Mouse (Mus musculus) kidney, postnatal 0 days (tissue): Measurements from ENCODE around the gene Yju2. TPM values are rescaled to one million over a fixed set of nuclear protein-coding genes. Genes with fewer than 3 reads are reported as not detected.

Experiments used
- ATAC-seq: fragments of 200-750 bp; cut with Nextera tagmentation; replicated peaks from 2 replicates; pipeline ENCODE4 v1.8.0; 2017; ENCODE audit warnings: low read depth, moderate number of reproducible peaks, moderate TSS enrichment, moderate library complexity; ENCODE audit not compliant: low FRiP score
- DNase-seq: peaks from one replicate; pipeline ENCODE4 v3.0.0-alpha.2; 2016; ENCODE audit warnings: low spot score
- H3K27ac ChIP-seq: fragments of 300-500 bp; sonication (generic); 2 replicates; pipeline ENCODE4 v1.5.1; 2014; ENCODE audit warnings: mild to moderate bottlenecking
- H3K27me3 ChIP-seq: fragments of 300-500 bp; sonication (generic); 2 replicates; pipeline ENCODE4 v1.6.1; 2014; ENCODE audit warnings: low read length, mixed read lengths; ENCODE audit not compliant: insufficient read depth
- H3K36me3 ChIP-seq: fragments of 300-500 bp; sonication (generic); 2 replicates; pipeline ENCODE4 v1.6.1; 2014; ENCODE audit warnings: low read length, mixed read lengths; ENCODE audit not compliant: insufficient read depth
- H3K4me1 ChIP-seq: fragments of 300-500 bp; sonication (generic); replicated peaks from 2 replicates; pipeline ENCODE4 v1.6.1; 2014; ENCODE audit warnings: antibody characterized with exemption, low read length, mixed read lengths; ENCODE audit not compliant: insufficient read depth
- H3K4me2 ChIP-seq: fragments of 300-500 bp; sonication (generic); 2 replicates; pipeline ENCODE4 v1.6.1; 2014; ENCODE audit warnings: mild to moderate bottlenecking, low read length, moderate library complexity, mixed read lengths
- H3K4me3 ChIP-seq: fragments of 300-500 bp; sonication (generic); replicated peaks from 2 replicates; pipeline ENCODE4 v1.5.1; 2014; ENCODE audit warnings: low read depth, low read length
- H3K9ac ChIP-seq: fragments of 300-500 bp; sonication (generic); 2 replicates; pipeline ENCODE4 v1.6.1; 2014; ENCODE audit warnings: low read depth, low read length
- H3K9me3 ChIP-seq: fragments of 300-500 bp; sonication (generic); replicated peaks from 2 replicates; pipeline ENCODE4 v1.6.1; 2016; ENCODE audit warnings: low read length, inconsistent platforms, mixed read lengths
- CTCF ChIP-seq: IDR thresholded peaks from 2 replicates; pipeline ENCODE4 v1.5.1; 2016; ENCODE audit warnings: antibody characterized with exemption, low read depth, mild to moderate bottlenecking, moderate library complexity
- WGBS: fragments of 180-500 bp; shearing (Covaris S2); extraction: QIAGEN DNeasy Blood & Tissue Kit; methylation state at CpG from one replicate; pipeline ENCODE4 v1.1.7; 2014; 5-methylcytosine and 5-hydroxymethylcytosine counted together
- polyA plus RNA-seq: library from polyadenylated mRNA; unstranded; fragments of >200 nt; fragmentation: Nextera tagmentation; extraction: Ambion mirVana; gene quantifications from 2 replicates; pipeline ENCODE4 v1.2.1, GENCODE M21; 2015

Gene Yju2
- polyA plus RNA-seq, 1 experiment from 2014 or later: 21.1 TPM

DNA sequence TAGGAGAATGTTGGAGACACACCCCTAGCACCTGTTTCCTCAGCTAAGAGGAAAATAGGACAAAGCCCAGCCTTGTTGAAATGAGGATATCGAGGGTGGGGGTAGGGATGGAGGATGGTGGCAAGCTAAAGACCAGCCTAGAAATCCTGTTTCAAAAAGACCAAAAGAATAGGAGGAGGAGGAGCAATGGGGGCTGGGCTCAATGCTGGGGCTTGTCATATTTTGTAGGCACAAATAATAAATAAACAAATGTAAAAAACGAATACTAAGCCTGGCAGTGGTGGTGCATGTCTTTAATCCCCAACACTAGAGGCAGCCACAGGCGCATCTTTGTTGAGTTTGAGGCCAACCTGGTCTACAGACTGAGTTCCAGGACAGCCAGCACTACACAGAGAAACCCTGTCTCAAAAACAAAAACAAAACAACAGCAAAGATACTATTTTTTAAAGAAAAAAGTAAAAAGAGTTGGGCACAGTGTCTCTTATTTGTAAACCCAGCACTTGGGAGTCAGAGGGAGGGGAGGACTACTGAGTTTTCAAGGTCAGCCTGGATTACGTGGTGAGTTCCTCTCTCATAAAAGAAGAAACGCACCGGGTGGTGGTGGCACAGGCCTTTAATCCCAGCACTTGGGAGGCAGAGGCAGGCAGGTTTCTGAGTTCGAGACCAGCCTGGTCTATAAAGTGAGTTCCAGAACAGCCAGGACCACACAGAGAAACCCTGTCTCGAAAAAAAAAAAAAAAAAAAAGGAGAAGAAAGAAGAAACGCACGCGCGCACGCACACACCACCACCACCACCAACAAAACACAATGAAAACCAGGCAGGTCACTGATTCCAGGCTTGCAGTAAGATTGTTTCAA lies 944 bp upstream of the Yju2 start:
- Histone ChIP-seq H3K4me2 (peak overlapping the region; percentile 58), H3K27ac (peak overlapping the region; percentile 96)
- ATAC-seq: no peak

DNA sequence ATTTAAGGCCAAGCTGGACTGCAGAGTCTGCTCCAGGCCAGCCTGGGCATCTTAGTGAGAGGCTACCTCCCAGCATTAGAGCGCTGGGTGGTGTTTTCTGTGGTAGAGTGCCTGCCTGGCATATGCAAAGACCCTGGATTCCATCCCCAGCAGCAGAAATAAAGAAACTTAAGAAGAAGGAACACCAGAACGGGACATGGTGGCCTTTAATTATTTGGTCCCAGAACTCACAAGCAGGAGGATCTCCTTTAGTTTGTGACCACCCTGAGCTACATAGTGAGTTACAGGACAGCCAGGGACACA lies 364 bp upstream of the Yju2 start:
- peak overlapping the region; percentile 58 for H3K4me2 ChIP-seq
- H3K9me3 ChIP-seq: no peaks in the 10 kb centered on the region
- H3K36me3 ChIP-seq: 0 out of 2 replicates have a peak, but pooled peaks cover under 1% of the 10 kb centered on the region
- H3K27ac ChIP-seq: peak overlapping the region; percentile 96
- WGBS: 43% methylated on average over 2 of the region's 2 CpGs
- H3K9ac ChIP-seq: peak overlapping the region; percentile 46; the same call in 1 of the 2 replicates
- TF ChIP-seq CTCF: no peak
- H3K4me3 ChIP-seq: peak overlapping the region; percentile 47
- DNase-seq: no peak
- H3K4me1 ChIP-seq: peaks cover 10% of the 10 kb centered on the region
- no peak for ATAC-seq
- no peaks in the 10 kb centered on the region for H3K27me3 ChIP-seq

More for the DNA sequence above, 944 bp upstream of the Yju2 start:
- H3K27me3 ChIP-seq: no peaks in the 10 kb centered on the region
- peak overlapping the region; percentile 46; the same call in 1 of the 2 replicates for H3K9ac ChIP-seq
- no peak for TF ChIP-seq CTCF
- H3K36me3 ChIP-seq: no peaks in the 10 kb centered on the region
- H3K4me3 ChIP-seq: peak overlapping the region; percentile 47
- DNase-seq: no peak
- peaks cover 10% of the 10 kb centered on the region for H3K4me1 ChIP-seq
- 79% methylated on average over 13 of the region's 13 CpGs for WGBS
- no peaks in the 10 kb centered on the region for H3K9me3 ChIP-seq

DNA sequence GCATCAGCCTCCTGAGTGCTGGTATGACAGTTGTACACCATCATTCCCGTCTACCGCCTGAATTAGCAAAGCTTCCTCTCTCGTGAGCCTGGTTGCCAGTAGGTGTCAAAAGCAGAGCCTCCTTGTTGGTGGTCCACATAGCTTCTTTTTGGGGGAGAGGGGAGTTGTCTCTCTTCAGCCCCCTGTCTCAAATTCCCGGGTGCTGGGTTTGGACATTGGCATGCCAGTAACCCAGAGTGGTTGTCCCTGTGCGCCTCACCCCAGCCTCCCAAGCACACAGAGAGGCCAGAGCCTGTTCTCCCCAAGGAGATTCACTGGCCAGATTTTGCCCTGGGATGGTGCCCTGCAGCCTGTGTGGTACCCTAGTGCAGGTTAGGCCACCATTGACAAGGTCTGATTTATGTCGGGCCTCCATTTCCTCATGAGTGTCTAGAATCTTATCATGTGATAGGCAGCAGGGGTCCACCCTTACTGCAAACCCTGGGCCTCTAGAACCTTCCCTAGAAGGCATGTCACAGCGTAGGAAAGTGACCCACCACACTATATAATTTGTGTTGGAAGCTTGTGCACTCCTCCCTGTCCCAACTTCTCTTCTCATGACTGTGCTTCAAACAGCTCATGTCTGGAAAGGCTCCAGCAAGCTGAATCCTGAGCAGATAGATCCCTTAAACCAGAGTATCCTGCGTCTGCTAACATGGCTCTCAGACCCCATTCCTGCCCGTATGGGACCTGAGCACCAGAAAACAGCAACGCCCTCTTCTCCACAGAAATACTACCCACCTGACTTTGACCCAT lies 1.2 kb downstream of the Yju2 start:
- 75% methylated on average over 10 of the region's 10 CpGs for WGBS
- Histone ChIP-seq H3K4me3 (peak overlapping the region; percentile 47), H3K9me3 (no peaks in the 10 kb centered on the region), H3K27me3 (no peaks in the 10 kb centered on the region), H3K27ac (peak overlapping the region; percentile 19; the same call in 1 of the 2 replicates), H3K9ac (peak overlapping the region; percentile 49; the same call in 1 of the 2 replicates), H3K4me1 (peaks cover 10% of the 10 kb centered on the region), H3K4me2 (peak overlapping the region; percentile 58), H3K36me3 (0 out of 2 replicates have a peak, but pooled peaks cover 6% of the 10 kb centered on the region)
- no peak for ATAC-seq
- no peak for TF ChIP-seq CTCF
- DNase-seq: no peak

DNA sequence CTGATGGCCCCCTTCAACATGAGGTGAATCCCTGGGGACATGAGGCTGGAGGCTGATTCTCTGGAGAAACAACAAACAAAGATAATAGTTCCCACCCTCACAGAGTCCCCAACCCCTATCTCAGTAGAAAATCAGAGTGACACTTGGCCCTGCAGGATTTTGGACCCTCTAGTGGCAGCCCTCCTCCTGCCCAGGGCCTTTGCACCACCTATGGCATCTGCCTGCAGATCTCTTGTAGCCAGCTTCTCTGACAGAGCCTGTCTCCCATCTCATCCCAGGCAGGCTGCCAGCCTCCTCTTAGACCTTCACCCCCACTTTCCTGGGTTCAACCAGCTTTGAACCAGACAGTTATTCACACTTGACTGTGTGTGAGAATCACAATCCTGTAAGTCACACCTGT lies 1.9 kb downstream of the Yju2 start:
- Histone ChIP-seq H3K4me1 (peaks cover 10% of the 10 kb centered on the region), H3K4me2 (no peak overlapping the region), H3K36me3 (0 out of 2 replicates have a peak, but pooled peaks cover 7% of the 10 kb centered on the region), H3K9me3 (no peaks in the 10 kb centered on the region), H3K9ac (no peak overlapping the region), H3K27me3 (no peaks in the 10 kb centered on the region), H3K4me3 (no peak overlapping the region), H3K27ac (no peak overlapping the region)
- ATAC-seq (no peak), DNase-seq (no peak)
- no peak for TF ChIP-seq CTCF

DNA sequence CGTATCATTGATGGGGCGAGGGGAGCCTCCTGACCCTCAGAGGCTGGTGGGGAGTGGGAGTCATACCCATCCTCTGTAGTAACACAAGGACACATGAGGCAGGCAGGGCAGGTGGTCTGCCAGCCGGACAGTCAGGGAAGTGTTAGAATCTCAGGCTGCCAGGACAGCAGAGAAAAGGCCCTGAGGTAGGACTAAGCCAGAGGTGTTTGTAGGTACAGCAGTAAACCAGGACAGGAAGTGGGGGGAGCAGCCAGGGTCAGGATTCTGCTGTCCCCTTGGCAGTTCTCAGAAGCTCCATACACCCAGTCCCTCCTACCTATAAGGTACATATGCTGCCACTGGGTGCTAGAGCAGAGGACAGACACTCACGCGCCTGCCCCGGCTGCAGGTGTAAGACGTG lies 2.7 kb downstream of the Yju2 start:
- Histone ChIP-seq H3K27ac (no peak overlapping the region), H3K9ac (no peak overlapping the region), H3K9me3 (no peaks in the 10 kb centered on the region), H3K4me2 (no peak overlapping the region), H3K27me3 (no peaks in the 10 kb centered on the region), H3K4me1 (peaks cover 10% of the 10 kb centered on the region), H3K36me3 (0 out of 2 replicates have a peak, but pooled peaks cover 11% of the 10 kb centered on the region), H3K4me3 (no peak overlapping the region)
- TF ChIP-seq CTCF: no peak
- no peak for ATAC-seq
- DNase-seq: no peak
- WGBS: 95% methylated on average over 7 of the region's 7 CpGs

DNA sequence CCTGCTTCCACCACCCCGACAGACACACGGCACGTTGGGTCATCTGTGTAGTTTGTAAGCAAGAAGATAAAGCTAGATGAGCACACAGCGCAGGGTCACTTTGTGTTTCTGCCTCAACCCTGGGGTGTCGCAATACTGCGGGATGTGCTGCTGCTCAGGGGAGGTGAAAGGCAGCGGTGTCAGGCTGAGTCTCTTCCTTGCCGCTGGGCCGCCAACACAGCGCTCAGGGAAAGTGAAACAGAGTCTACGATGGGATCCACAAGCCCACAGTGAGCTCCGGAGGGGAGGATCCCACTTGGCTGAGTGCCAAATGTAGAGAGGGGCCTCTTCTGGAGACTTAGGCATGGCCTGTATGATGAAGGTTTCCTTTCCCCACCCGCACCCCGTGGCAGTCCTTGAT lies 4.3 kb downstream of the Yju2 start:
- 76% methylated on average over 14 of the region's 14 CpGs for WGBS
- H3K4me2 ChIP-seq: no peak overlapping the region
- no peak overlapping the region for H3K9ac ChIP-seq
- DNase-seq (no peak), ATAC-seq (no peak)
- no peak overlapping the region for H3K27ac ChIP-seq
- no peak for TF ChIP-seq CTCF
- peaks cover 22% of the 10 kb centered on the region; the same call in 1 of the 2 replicates for H3K36me3 ChIP-seq
- H3K9me3 ChIP-seq: no peaks in the 10 kb centered on the region
- no peaks in the 10 kb centered on the region for H3K27me3 ChIP-seq
- no peak overlapping the region for H3K4me3 ChIP-seq
- peaks cover 10% of the 10 kb centered on the region for H3K4me1 ChIP-seq
